Mouse (Mus musculus) stomach, embryonic 16.5 days (tissue): Measurements from ENCODE around the gene Trpv3. TPM values are rescaled to one million over a fixed set of nuclear protein-coding genes. Genes with fewer than 3 reads are reported as not detected.

Experiments
- ATAC-seq: fragments of 200-750 bp; cut with Nextera tagmentation; 2 replicates; pipeline ENCODE4 v1.8.0; 2017; ENCODE audit warnings: moderate number of reproducible peaks, moderate TSS enrichment; ENCODE audit not compliant: insufficient read depth, low FRiP score
- H3K27ac ChIP-seq: fragments of 300-500 bp; sonication (generic); 2 replicates; pipeline ENCODE4 v1.5.1; 2014; ENCODE audit warnings: low read length
- H3K27me3 ChIP-seq: fragments of 300-500 bp; sonication (generic); 2 replicates; pipeline ENCODE4 v1.6.1; 2014; ENCODE audit warnings: low read length, control low read depth, mixed read lengths; ENCODE audit not compliant: control insufficient read depth, insufficient read depth
- H3K36me3 ChIP-seq: fragments of 300-500 bp; sonication (generic); 2 replicates; pipeline ENCODE4 v1.6.1; 2014; ENCODE audit warnings: low read length; ENCODE audit not compliant: control insufficient read depth, insufficient read depth
- H3K4me1 ChIP-seq: fragments of 300-500 bp; sonication (generic); 2 replicates; pipeline ENCODE4 v1.6.1; 2014; ENCODE audit warnings: low read length, control low read depth, mixed read lengths; ENCODE audit not compliant: control insufficient read depth, insufficient read depth
- H3K4me2 ChIP-seq: fragments of 300-500 bp; sonication (generic); 2 replicates; pipeline ENCODE4 v1.6.1; 2014; ENCODE audit warnings: low read depth, low read length, mixed read lengths
- H3K4me3 ChIP-seq: fragments of 300-500 bp; sonication (generic); replicated peaks from 2 replicates; pipeline ENCODE4 v1.5.1; 2014; ENCODE audit warnings: mild to moderate bottlenecking, low read length
- H3K9ac ChIP-seq: fragments of 300-500 bp; sonication (generic); 2 replicates; pipeline ENCODE4 v1.6.1; 2014; ENCODE audit warnings: low read length
- H3K9me3 ChIP-seq: fragments of 300-500 bp; sonication (generic); replicated peaks from 2 replicates; pipeline ENCODE4 v1.6.1; 2016; ENCODE audit warnings: low read length, control low read depth; ENCODE audit not compliant: control insufficient read depth
- WGBS: fragments of 180-500 bp; shearing (Covaris S2); extraction: QIAGEN DNeasy Blood & Tissue Kit; methylation state at CpG from one replicate; pipeline ENCODE4 v1.1.7; 2014; 5-methylcytosine and 5-hydroxymethylcytosine counted together
- polyA plus RNA-seq: library from polyadenylated mRNA; unstranded; fragments of >200 nt; fragmentation: Nextera tagmentation; extraction: Ambion mirVana; gene quantifications from 2 replicates; pipeline ENCODE4 v1.2.1, GENCODE M21; 2015

The Trpv3 gene
- polyA plus RNA-seq, 1 experiment from 2014 or later, result 0.40 TPM

GRCm38 (mm10) chr11:73235990-73236701, 31.0 kb upstream of the Trpv3 start:
- H3K4me1 ChIP-seq, result peaks cover 16% of the 10 kb centered on the region
- H3K9ac ChIP-seq, result peak overlapping the region; percentile 22; the same call in 1 of the 2 replicates
- no peaks in the 10 kb centered on the region for H3K36me3 ChIP-seq
- no peaks in the 10 kb centered on the region for H3K27me3 ChIP-seq
- H3K27ac ChIP-seq, result peak overlapping the region; percentile 87
- peak; percentile 84; the same call in 1 of the 2 replicates for ATAC-seq
- WGBS, result 17% methylated on average over 5 of the region's 5 CpGs
- H3K4me2 ChIP-seq, result no peak overlapping the region
- H3K4me3 ChIP-seq, result no peak overlapping the region
- H3K9me3 ChIP-seq, result no peaks in the 10 kb centered on the region

DNA sequence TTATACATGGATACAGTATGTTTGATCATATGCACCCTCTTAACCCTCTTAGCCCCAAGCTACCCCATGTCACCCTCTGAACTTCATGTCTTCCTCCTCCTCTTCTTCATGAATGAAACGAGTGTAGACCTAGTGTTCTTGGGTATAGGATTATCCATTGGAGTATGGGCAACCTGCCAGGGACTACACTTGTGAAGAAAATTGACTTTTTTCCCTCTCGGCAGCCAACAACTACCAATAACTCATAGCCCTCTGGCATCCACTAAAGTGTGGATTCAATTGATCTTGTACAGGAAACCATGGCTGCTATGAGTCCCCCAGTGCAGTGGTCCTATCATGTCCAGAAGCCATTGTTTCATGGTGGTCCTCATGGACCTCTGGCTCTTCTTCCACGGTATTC, 30.5 kb upstream of the Trpv3 start:
- 47% methylated on average over 3 of the region's 3 CpGs for WGBS

GRCm38 (mm10) chr11:73242199-73242598, 25.0 kb upstream of the Trpv3 start:
- Histone ChIP-seq H3K4me1 (peaks cover under 1% of the 10 kb centered on the region; the same call in 1 of the 2 replicates), H3K4me3 (no peak overlapping the region), H3K27me3 (no peaks in the 10 kb centered on the region), H3K36me3 (no peaks in the 10 kb centered on the region), H3K27ac (no peak overlapping the region), H3K9ac (no peak overlapping the region), H3K4me2 (no peak overlapping the region), H3K9me3 (no peaks in the 10 kb centered on the region)
- ATAC-seq, result no peak
- 72% methylated on average over 6 of the region's 6 CpGs for WGBS

More for the DNA sequence above, 30.5 kb upstream of the Trpv3 start:
- H3K9ac ChIP-seq, result no peak overlapping the region
- H3K9me3 ChIP-seq, result no peaks in the 10 kb centered on the region
- H3K27me3 ChIP-seq, result no peaks in the 10 kb centered on the region
- peak overlapping the region; percentile 69 for H3K27ac ChIP-seq
- H3K4me3 ChIP-seq, result no peak overlapping the region
- H3K4me1 ChIP-seq, result peaks cover 16% of the 10 kb centered on the region
- no peak overlapping the region for H3K4me2 ChIP-seq
- peak; percentile 3; the same call in 1 of the 2 replicates for ATAC-seq
- no peaks in the 10 kb centered on the region for H3K36me3 ChIP-seq

- Histone ChIP-seq H3K9ac (no peak overlapping the region), H3K36me3 (no peaks in the 10 kb centered on the region), H3K9me3 (no peaks in the 10 kb centered on the region), H3K27ac (no peak overlapping the region), H3K4me3 (no peak overlapping the region), H3K27me3 (no peaks in the 10 kb centered on the region), H3K4me1 (no peaks in the 10 kb centered on the region), H3K4me2 (no peak overlapping the region)
- WGBS, result 85% methylated on average over 4 of the region's 4 CpGs
- ATAC-seq, result no peak
These were observed 24.4 kb upstream of the Trpv3 start for GRCm38 (mm10) chr11:73242777-73243176.

GRCm38 (mm10) chr11:73257362-73257945, 9.7 kb upstream of the Trpv3 start:
- H3K9ac ChIP-seq, result no peak overlapping the region
- no peak for ATAC-seq
- WGBS, result 61% methylated on average over 4 of the region's 4 CpGs
- H3K36me3 ChIP-seq, result no peaks in the 10 kb centered on the region
- no peaks in the 10 kb centered on the region for H3K4me1 ChIP-seq
- H3K9me3 ChIP-seq, result no peaks in the 10 kb centered on the region
- no peak overlapping the region for H3K4me3 ChIP-seq
- no peak overlapping the region for H3K27ac ChIP-seq
- no peaks in the 10 kb centered on the region for H3K27me3 ChIP-seq
- H3K4me2 ChIP-seq, result no peak overlapping the region

DNA sequence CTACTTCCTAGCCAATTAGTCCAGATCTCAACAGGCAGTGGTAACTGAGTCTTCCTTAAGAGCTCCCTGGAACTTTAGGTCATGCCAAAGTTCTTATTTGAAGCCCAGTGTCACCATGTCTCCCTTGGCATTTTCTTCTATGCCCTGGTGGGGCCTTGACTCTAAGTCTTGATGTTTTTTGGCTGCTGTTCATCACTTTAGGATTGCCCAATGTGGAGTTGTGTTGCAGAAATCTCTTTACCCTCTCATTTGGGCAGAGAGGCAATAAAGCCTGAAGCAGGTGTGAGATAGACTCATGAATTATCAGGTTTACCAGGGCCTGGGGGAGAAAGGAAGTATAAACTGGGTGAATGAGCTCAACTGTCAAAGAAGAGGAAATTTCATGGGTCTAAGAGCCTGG, 8.5 kb upstream of the Trpv3 start:
- no peak for ATAC-seq
- Histone ChIP-seq H3K9ac (no peak overlapping the region), H3K9me3 (no peaks in the 10 kb centered on the region), H3K27ac (no peak overlapping the region), H3K4me1 (0 out of 2 replicates have a peak, but pooled peaks cover 2% of the 10 kb centered on the region), H3K36me3 (no peaks in the 10 kb centered on the region), H3K4me3 (no peak overlapping the region), H3K4me2 (no peak overlapping the region), H3K27me3 (no peaks in the 10 kb centered on the region)

DNA sequence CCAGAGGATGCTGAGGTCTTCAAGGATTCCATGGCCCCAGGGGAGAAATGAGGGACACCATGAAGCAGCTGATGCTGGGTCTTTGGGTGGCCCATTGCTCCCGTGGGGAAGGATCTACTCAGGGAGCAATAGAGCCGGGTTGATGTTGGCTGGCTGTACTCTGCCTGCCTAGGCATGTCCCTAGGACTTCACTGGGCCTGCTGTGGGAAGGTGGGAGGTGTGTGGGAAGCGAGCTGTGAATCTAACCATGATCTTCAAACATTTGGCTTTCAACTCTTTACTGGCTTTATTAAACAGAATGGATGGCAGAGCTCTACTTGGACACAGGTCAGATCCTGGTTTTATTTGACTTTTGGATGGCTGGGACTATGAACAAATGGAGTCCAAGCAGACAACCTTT, 6.7 kb upstream of the Trpv3 start:
- Histone ChIP-seq H3K27ac (no peak overlapping the region), H3K4me2 (no peak overlapping the region), H3K36me3 (no peaks in the 10 kb centered on the region), H3K9ac (no peak overlapping the region), H3K27me3 (no peaks in the 10 kb centered on the region), H3K4me3 (no peak overlapping the region), H3K9me3 (no peaks in the 10 kb centered on the region), H3K4me1 (0 out of 2 replicates have a peak, but pooled peaks cover 2% of the 10 kb centered on the region)
- ATAC-seq, result no peak
- 65% methylated on average over 3 of the region's 3 CpGs for WGBS

DNA sequence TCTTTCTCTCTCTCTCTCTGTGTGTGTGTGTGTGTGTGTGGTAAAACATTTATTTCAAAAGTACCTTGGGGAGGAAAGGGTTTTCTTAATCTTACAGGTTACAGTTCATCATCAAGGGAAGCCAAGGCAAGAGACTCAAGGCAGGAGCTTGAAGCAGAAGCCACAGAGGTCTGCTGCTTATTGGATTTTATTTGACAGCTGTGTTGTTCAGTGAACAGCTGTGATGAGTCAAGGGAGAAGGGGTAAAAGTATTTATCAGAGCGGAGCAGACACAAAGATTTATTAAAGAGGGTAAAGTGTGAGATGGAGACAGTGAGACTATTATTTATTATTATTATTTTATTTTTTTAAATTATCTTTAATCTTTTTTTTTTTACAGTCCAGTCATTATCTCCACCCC, 5.8 kb upstream of the Trpv3 start:
- H3K4me3 ChIP-seq, result no peak overlapping the region
- no peak overlapping the region for H3K9ac ChIP-seq
- no peak for ATAC-seq
- H3K4me1 ChIP-seq, result 0 out of 2 replicates have a peak, but pooled peaks cover 2% of the 10 kb centered on the region
- no peak overlapping the region for H3K27ac ChIP-seq
- 45% methylated on average over 1 of the region's 1 CpGs for WGBS
- H3K36me3 ChIP-seq, result no peaks in the 10 kb centered on the region
- no peak overlapping the region for H3K4me2 ChIP-seq
- H3K9me3 ChIP-seq, result no peaks in the 10 kb centered on the region
- no peaks in the 10 kb centered on the region for H3K27me3 ChIP-seq

DNA sequence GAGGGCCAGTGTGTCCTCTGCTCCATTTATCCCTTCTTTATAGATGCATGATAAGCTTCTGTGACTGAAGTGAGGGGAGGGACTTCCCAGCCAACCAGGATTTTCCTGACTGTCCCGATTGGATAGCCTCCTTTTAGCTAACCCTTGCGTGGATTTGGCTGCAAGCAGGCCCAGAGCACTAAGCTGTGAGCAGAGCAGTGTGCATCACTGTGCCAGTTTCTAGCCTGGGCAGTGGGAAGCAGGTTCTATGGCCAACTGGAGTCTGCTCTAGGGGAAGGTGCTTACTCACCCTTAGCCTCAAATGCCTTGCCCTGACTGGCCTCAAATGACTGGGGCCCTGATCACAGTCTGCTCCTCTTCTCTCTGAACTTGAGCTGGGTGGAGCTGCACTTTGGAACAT, 7.6 kb downstream of the Trpv3 start:
- no peak overlapping the region for H3K4me3 ChIP-seq
- 32% methylated on average over 2 of the region's 2 CpGs for WGBS
- H3K27me3 ChIP-seq, result no peaks in the 10 kb centered on the region
- H3K36me3 ChIP-seq, result no peaks in the 10 kb centered on the region
- no peak for ATAC-seq
- H3K27ac ChIP-seq, result no peak overlapping the region
- H3K4me1 ChIP-seq, result no peaks in the 10 kb centered on the region
- no peak overlapping the region for H3K9ac ChIP-seq
- no peak overlapping the region for H3K4me2 ChIP-seq
- H3K9me3 ChIP-seq, result no peaks in the 10 kb centered on the region
